Mouse (Mus musculus) neutrophil, adult 5-6 weeks (primary cell): Measurements from ENCODE around the gene Mrnip. TPM values are rescaled to one million over a fixed set of nuclear protein-coding genes. Genes with fewer than 3 reads are reported as not detected.
A peak's percentile ranks its signal among the peaks of the same experiment; 100 is the strongest.

Source experiments
- ATAC-seq: fragments of 151-379, 151-347 bp; 2 replicates; pipeline ENCODE4 v1.8.0; 2017; ENCODE audit warnings: mild to moderate bottlenecking, moderate TSS enrichment; ENCODE audit not compliant: insufficient number of reproducible peaks, poor library complexity, low FRiP score, severe bottlenecking; ENCODE audit errors: extremely low read depth
- total RNA-seq: library from RNA; stranded (forward); fragments of 200-1000 nt; gene quantifications from 2 replicates; pipeline ENCODE4 v1.2.3, GENCODE M21; 2017

The Mrnip gene
- total RNA-seq, result 2.2 and 2.9 TPM in 2 replicates

GRCm38 (mm10) chr11:50174111-50174729, at the start of gene Mrnip:
Gene Mrnip (plus strand): TSS chr11:50174444.
- ATAC-seq, result 0 out of 2 replicates have a peak, but pooled peaks have one; percentile 3

GRCm38 (mm10) chr11:50127781-50128180, 46.5 kb upstream of the Mrnip start:
- no peak for ATAC-seq

- peak; percentile 86 for ATAC-seq
Measured at GRCm38 (mm10) chr11:50130811-50131766, 43.2 kb upstream of the Mrnip start, which contains the start of gene Tbc1d9b. Gene Tbc1d9b (plus strand): TSS chr11:50131396.

GRCm38 (mm10) chr11:50131801-50132201, 42.4 kb upstream of the Mrnip start:
- no peak for ATAC-seq

- ATAC-seq, result no peak
Measured at GRCm38 (mm10) chr11:50132265-50132664, 42.0 kb upstream of the Mrnip start.

GRCm38 (mm10) chr11:50134136-50134859, 39.9 kb upstream of the Mrnip start:
- ATAC-seq, result no peak

- ATAC-seq, result no peak
Measured at GRCm38 (mm10) chr11:50138206-50138822, 35.9 kb upstream of the Mrnip start.

GRCm38 (mm10) chr11:50139571-50139970, 34.7 kb upstream of the Mrnip start:
- no peak for ATAC-seq

- no peak for ATAC-seq
Measured at GRCm38 (mm10) chr11:50145529-50145928, 28.7 kb upstream of the Mrnip start.

- no peak for ATAC-seq
Measured at GRCm38 (mm10) chr11:50146121-50146520, 28.1 kb upstream of the Mrnip start.

- ATAC-seq, result no peak
Measured at GRCm38 (mm10) chr11:50147267-50147957, 26.8 kb upstream of the Mrnip start.

- ATAC-seq, result no peak
Measured at GRCm38 (mm10) chr11:50147958-50148476, 26.2 kb upstream of the Mrnip start.

- no peak for ATAC-seq
Measured at GRCm38 (mm10) chr11:50149200-50149599, 25.0 kb upstream of the Mrnip start.

- no peak for ATAC-seq
Measured at GRCm38 (mm10) chr11:50149603-50150150, 24.6 kb upstream of the Mrnip start.

GRCm38 (mm10) chr11:50151374-50151773, 22.9 kb upstream of the Mrnip start:
- no peak for ATAC-seq

GRCm38 (mm10) chr11:50154166-50154565, 20.1 kb upstream of the Mrnip start:
- ATAC-seq, result no peak

- ATAC-seq, result no peak
Measured at GRCm38 (mm10) chr11:50154777-50155520, 19.3 kb upstream of the Mrnip start.
